Mouse (Mus musculus): ENCODE measurements around the gene Plcb4.
"Not testable (repeated sequence)": the region's sequence is repeated elsewhere in the genome, so short reads cannot be mapped to it uniquely, and the experiment has no call there.

The Plcb4 gene

DNA sequence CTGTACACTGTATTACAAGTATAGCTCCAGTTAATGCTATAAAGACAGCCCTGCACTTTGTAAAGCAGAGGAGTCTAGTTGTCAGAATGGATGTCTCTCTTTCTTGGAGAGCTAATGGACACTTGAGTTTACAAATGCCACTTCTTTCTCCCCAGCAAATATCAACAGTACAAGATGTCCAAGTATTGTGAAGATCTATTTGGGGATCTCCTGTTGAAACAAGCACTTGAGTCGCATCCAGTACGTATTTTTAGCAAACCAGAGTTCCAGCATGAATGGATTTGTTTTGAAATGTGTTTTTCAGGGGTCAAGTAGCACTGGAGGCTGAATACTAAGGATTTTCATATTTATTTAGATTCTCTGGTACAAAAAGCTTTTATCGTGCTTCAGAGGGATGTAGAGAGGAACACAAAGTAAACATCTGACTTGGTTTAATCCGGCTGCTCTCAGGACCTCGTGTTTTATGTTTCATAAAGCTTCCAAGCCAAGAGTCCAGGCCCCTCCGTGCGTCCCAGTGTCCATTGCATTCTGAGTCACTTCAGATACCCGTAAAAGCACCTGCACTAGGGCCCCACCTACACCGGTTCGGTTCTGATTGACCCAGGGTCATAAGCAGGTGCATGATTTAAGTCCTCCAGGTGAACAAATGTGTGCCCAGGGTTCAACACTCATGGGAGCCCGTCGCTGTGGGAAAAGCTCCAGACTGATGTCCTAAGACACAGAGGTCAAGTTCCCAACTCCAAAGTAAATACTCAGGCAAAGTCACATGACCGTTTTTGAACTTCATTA is 296.1 kb downstream of the Plcb4 start:
- in situ Hi-C loops (cut with MboI, MseI): loop anchor here (5.0 kb wide), 1 partner anchor 598 kb away; no protein-coding TSS in a partner anchor

DNA sequence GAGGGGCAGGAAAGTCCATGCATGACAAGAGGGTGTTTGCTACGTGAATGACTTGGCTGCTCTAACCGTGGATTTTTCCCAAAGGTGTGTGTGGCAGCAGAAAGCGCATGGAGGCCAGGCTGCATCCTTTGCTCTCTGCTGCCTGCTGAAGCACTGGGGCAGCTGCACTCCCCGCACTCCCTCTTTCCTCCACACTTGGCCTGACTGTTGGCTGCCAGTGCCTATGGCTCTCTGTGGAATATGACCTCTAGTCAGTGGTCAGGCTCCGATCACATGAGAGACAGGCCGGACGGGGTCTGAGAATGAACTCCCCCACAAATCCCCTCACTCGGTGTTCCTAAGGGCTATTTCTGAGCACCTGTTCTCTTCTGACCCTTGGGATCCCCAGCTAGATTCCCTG is 297.0 kb downstream of the Plcb4 start:
- in situ Hi-C loops (cut with MboI, MseI): loop anchor here (5.0 kb wide), 1 partner anchor 598 kb away; no protein-coding TSS in a partner anchor

DNA sequence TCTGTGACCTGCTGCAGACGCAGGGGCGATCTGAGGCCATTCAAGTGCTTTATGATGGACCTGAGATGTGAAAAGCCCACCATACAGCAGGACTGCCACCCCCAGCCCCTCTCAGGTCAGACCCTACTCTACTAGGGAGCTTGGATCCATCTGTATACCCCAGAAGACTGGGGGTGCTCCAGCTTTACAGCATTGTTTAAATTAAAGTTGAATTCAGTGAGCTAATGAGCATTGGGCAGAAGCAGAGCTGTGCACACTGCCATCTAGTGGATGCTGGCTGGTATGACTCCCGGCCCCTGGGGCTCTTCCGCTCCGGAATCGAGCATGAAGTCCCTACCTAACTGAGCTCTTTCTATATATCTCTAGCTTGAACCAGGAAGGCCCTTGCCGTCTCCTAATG is 298.9 kb downstream of the Plcb4 start:
- in situ Hi-C loops (cut with MboI, MseI): loop anchor here (5.0 kb wide), 1 partner anchor 600 kb away; no protein-coding TSS in a partner anchor

DNA sequence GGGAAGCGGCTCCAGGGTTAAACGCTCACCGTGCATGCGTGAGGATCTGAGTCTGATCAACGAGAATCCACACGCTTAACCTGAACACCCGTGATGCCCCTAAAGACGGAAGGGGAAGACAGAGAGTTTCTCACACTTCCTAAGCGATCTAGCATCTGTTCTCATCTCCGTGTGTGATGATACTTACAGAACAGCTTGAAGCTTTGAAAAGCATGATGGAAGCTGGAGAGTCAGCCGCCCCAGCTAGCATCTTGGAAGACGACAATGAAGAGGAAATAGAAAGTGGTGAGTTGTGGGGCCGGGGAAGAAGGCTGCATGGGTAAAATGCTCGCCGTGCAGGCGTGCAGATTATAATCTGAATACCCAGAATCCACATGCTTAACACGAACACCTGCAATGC is 299.6 kb downstream of the Plcb4 start:
- in situ Hi-C loops (cut with MboI, MseI): loop anchor here (5.0 kb wide), 1 partner anchor 601 kb away; no protein-coding TSS in a partner anchor

DNA sequence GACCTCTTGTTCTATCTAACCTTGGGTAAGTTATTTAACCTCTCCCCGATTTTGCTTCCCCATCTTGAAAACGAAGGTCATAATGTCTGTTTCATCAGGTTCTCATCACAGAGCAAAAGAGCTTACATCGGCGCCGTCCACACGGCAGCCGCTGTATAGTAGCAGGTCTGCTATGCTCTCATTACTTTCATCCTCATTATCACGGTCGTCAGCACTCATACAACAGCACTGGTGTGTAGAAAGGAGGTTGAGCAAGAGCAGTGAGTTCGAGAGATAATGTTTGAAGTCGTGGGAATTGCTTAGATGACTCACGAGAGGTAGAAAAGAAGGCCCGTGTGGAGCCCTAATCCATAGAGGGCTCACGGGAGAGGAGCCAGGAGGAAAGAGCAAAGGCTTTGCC is 304.3 kb downstream of the Plcb4 start:
- in situ Hi-C loops (cut with MboI, MseI): no loop called here

DNA sequence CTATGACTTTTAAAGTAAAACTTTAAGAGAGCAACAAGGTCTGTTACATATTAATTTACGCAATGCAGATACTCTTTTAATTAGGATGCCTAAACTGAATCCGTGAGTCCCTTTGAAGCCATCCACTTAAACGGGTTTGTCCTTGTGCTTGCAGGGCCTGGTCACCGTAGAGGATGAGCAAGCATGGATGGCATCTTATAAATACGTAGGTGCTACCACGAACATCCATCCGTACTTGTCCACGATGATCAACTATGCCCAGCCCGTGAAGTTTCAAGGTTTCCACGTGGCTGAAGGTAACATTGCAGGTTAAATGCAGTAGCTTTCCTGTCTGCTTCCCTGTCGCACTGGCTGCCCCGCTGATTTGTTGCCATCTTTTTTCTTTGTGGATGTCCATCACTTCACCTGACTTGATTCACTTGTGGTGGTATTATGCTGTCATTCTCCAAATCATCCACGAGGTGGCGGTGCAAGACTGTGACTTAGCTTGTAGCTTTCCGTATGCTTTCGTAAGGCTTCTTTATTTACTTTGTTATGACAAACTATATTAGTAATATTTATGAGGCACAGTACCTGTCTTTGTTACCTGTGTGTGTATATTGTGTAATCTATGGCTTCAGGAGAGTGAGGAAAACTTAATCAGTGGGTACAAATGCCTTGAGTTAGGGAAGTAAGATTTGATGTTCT is 308.2 kb downstream of the Plcb4 start:
- in situ Hi-C loops (cut with MboI, MseI): no loop called here

DNA sequence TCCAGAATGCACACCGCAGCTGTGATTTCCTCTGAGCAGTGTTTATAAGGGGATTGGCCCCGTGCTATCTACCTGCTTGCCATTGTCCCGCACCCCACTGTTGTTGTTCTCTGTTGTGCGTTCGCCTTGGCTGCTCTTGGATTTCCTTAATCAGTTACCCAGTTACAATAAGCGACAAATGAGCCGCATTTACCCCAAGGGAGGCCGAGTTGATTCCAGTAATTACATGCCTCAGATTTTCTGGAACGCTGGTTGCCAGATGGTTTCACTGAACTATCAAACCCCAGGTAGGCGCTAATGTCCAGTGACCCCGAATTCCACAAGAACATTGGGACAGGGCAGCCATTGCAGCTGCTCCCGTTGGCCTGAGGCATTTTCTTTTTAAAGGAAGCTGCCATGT is 309.3 kb downstream of the Plcb4 start:
- in situ Hi-C loops (cut with MboI, MseI): no loop called here

DNA sequence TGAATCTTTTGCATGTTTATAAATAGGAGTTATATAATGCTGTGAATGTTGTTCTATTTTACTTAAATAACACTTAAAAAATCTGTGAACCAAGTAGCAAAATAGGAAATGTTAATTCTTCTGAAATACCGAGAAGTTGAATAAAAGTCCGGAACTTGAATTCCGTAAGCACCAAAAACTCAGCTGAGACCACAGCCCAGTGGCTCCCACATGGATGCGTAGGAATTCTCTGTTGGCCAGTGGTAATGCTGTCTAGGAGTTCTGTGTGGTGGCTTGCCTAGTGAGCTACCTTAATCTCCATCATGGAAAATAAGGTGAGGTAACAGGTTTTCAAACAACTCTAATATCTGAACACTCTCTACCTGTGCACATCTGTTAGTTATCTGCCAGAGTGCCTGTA is 312.1 kb downstream of the Plcb4 start:
- in situ Hi-C loops (cut with MboI, MseI): loop anchor here (5.0 kb wide), 1 partner anchor 166 kb away; no protein-coding TSS in a partner anchor

DNA sequence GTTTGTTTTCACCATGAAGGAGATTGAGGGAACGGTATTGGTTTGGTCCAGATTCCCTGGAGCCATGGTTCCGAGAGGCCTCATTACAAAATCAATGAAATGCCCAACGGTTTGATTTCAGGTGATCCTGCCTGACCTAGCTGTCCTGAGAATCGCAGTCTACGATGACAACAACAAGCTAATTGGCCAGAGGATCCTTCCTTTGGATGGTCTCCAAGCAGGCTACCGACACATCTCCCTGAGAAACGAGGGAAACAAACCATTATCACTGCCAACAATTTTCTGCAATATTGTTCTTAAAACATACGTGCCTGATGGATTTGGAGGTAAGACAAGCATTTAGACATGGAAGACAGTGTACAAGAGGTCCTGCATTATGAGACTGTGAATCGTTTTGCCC is 317.2 kb downstream of the Plcb4 start:
- in situ Hi-C loops (cut with MboI, MseI): no loop called here

DNA sequence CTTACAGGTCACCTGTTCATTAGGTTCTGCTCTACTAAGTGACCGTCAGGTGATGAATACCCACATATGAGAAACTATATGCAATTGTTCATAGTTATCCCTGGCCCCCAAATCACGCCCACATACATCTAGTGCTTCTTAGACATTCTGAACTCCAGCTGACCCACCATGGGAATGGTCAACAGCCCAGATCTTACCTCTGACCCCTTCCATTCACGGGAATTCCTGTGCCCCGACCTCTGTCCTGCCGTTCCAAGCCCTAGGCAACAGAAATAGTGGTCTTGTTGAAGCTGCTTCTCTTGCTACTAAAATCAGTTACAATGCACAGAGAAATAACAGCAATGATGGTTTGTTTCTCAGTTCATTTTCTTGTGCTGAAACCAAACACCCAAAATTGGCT is 320.0 kb downstream of the Plcb4 start:
- in situ Hi-C loops (cut with MboI, MseI): no loop called here

DNA sequence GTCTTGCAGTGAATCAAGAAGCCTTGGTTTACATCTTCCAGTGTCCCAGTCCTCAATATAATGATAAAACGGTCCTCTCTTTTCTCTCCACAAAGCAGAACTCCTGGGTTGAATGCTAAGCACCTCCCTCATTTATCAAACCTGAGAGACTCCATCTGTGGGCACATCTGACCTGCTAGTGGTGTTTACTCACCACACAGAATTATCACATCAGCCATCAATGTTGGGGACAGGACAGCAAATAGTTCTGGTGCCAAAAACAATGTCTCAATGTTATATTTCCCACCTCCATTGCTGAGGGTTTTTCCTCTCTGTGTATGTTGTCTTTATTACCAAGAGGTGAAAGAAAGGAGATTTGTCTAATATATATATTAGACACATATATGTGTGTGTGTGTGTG is 321.6 kb downstream of the Plcb4 start:
- in situ Hi-C loops (cut with MboI, MseI): no loop called here

DNA sequence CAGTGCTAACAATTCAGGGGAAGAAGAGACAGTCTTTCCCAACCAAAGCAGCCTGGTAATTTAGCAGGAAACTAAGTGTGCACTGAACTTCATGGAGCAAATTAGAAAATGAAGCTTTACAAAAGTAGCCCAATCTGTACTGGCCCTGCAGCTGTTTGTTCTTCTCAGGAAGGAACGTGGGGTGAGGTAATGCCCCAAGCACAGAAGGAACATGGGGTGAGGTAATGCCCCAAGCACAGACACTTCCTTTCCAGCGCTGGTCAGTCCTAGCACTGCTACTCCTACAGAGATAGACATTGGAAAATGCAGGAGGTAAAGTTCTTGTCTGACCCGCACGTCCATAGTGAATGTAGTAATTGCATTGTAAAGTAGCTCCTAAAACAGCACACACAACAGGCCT is 325.2 kb downstream of the Plcb4 start:
- in situ Hi-C loops (cut with MboI, MseI): no loop called here

DNA sequence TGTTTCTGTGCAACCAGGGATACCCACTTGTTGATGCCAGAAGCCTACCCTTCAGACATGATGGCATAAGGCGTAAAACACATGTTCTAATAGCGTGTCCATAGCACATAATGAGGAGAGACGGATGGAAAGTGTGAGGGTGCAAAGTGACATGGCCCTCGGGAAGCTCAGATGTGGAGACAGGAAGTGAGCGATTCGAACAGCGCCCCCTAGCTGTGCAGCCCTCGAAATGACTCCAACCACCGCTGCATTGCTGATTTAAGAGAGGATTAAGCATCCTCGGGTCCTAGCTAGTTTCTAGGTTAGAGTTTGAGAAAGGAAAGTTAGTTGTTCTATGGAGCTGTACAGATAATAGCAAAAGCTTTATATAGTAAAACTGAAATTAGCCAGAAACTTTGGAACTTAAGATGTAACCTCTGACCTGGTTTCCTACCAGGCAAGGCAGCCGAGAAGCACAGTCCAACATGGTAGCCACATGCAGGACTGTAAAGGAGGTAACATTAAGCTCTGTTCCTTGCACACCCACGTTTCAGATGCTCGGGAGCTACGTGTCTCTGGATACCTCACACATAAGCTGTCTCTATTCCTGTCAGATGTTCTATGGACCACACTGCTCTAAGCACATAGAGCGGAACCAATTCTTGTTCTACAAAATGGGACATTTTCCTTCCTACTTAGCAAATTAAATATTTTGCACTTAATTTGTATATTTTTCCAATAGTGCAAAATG is 326.9 kb downstream of the Plcb4 start:
- in situ Hi-C loops (cut with MboI, MseI): no loop called here

DNA sequence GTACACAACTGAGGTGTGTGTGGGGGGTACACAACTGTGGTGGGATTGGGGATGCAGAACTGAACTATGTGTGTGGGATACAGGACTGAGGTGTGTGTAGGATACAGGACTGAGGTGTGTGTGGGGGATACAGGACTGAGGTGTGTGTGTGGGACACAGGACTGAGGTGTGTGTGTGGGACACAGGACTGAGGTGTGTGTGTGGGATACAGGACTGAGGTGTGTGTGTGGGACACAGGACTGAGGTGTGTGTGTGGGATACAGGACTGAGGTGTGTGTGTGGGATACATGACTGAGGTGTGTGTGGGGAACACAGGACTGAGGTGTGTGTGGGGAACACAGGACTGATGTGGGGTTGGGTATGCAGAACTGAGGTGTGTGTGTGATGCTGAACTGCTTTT is 329.7 kb downstream of the Plcb4 start:
- in situ Hi-C loops (cut with MboI, MseI): not testable (repeated sequence)

DNA sequence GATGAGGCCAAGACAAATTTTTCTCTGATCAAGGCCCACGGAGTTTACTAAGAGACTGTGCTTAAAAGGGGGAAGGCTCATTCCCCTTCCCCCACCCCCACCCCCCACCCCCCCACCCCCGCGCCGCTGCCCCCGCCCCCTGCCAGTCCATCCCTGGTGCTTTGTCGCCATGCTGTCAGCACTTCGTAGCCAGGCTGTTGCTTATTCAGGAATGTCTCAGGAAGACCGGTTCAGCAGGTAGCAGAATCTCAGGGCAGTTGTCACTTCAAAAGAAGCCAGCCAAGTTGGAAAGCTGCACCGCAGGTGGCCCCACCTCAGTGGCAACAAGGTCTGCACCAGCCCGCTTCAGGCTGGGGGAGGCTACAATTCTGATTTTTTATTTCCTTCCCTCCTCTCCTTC is 331.9 kb downstream of the Plcb4 start:
- in situ Hi-C loops (cut with MboI, MseI): not testable (repeated sequence)

DNA sequence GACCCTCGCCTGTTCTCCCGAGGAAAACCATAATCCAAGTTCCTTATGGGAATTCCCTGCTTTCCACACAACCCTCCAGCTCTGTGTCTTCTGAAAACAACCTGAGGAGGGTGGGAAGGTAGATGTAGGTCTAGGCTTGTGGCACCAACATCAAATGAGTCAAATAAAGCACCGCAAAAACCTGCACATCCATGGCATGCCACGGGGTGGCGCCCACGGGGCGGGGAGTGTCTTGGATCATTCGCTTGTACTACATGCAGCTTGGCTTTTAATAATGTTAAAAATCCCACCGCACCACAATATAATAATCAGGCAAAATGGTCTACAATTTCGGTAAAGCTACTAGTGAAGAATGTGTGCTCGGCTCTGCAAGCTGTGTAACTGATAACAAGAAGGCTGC is 334.5 kb downstream of the Plcb4 start:
- in situ Hi-C loops (cut with MboI, MseI): no loop called here

DNA sequence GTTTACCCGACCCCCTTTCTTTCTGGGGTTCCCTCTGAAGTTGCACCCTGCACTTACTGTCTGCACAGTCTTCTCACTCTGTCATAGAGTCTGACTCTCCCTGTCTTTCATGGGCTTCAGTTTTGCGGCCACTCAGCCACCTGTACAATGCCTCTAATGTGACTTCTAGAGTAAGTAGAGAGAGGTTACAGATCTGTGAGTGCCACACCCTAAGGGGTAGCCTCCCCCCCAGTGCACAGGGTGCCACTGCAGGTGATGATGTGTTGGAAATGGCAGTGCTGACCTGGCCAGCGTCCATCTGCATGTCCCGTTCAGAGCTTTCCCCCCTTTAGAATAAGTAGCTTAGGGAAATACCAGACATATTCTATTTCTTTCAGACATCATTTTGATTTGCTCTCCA is 336.4 kb downstream of the Plcb4 start:
- in situ Hi-C loops (cut with MboI, MseI): no loop called here

DNA sequence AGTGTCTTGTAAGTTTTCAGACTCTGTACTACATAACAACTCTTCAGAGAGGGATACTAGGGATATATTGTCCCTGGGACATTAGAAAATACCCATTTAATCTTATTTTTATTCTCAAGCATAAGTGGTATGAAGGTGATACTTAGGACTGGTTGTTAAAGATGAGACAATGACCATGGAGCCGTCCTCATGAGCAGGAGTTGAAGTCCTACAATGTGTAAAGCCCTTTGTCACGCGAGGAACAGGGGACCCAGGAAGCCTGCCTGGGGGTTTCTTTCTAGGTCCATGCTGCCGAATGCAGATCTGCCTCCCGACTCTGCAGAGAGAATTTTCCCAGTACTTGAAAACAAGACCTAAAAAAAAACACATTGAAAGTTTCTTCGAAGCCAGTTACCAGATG is 338.1 kb downstream of the Plcb4 start:
- in situ Hi-C loops (cut with MboI, MseI): no loop called here

DNA sequence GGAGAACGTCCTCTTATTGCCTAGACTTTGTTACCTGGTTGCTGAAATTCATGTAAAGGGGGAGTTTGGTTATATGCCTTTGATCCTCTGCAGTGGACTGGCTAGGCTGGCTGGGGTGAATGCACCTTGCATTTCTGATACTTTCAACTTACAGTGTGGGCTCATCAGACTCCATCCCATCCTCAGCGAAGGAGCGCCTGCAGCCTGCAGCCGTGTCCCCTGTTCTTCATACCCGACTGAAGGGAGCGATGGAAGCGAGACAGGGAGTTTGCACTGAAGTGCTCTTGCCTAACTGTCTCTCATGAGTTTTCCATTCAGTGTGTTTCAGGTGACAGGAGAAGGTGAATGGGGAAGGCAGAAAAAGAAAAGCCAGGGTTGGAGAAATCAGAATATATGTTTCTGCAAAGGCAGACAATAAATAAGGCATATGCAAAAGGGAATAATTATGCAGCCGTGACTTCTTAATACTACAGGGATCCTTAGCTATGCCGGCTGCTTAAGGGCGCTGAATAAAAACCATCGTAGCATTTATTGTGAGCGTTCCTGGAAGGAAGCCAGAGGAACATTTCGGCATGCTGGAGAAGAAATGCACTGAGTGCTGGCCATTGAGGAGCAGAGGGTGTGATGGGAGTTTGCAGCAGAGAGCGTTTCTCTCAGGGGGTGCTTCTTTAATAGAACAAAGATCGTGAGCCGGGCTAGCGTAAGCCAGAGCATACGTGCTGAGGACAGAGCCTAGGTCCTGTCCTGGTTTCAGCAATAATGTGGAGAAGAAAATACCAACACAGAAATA is 338.7 kb downstream of the Plcb4 start:
- in situ Hi-C loops (cut with MboI, MseI): no loop called here

DNA sequence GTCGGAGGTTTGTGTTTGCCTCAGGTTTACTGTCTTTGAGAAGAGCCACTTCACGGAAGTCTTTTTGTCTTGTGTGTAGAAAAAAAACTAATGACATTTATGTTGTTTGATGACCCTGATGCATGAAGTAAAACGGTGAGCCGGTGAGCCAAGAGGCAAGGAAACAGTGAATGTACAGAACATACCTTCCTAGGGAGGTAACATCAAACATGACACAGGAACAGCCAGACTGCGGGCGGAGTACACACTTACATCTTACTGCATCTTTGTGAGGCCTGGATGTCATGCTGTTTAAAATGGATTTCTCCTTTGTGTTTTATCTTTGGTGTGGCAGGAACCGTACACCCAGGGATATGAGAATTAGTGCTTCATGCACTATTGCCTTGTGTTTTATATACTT is 340.1 kb downstream of the Plcb4 start:
- in situ Hi-C loops (cut with MboI, MseI): no loop called here

DNA sequence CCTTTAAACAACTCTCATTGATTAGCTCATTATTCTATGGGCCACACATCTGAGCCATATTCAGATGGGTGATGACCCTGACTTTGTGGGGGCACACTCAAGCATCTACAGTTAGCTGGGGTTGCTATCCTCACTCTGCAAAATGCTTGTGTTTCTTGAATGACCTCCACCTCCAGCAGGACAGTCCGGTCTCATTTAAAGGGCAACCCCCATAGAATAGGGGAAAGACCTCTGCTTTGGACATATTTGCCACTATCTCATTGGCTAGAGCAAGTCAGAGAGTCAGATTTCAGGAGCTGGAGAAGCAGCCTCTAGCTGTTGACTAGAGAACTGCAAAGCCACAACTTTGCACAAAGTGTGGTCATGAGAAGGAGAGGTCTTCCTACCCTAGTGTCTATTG is 340.6 kb downstream of the Plcb4 start:
- in situ Hi-C loops (cut with MboI, MseI): no loop called here

DNA sequence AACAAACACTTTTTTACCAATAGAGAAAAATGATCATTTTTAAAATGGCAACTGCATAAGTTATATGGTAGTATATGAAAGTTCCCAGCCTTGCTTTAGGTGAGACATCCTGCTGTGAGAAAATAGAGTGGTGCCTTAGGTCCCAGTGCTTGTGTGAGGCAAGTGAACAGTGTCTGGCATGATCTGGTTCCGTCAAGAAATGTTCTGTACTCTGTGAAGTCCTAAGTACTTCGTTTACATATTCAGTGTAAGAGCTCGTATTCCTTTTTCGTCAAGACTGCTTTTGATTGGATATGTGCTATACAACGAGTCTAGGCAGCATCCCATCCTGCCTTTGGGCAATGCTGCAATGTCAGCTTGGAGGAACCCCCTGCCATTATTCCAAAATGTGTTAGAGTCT is 342.1 kb downstream of the Plcb4 start:
- in situ Hi-C loops (cut with MboI, MseI): no loop called here
